Mouse (Mus musculus) CH12.LX (cell line): ENCODE measurements at regions not wholly inside any gene's neighbourhood (a gene's known extent, or its start where the extent isn't known, plus 50 kb on each side); places are given as distances from the start of the nearest gene placed in this dataset.

Source experiments
- DNase-seq: peaks from one replicate; pipeline ENCODE4 v3.0.0-alpha.2; 2013; ENCODE audit errors: extremely low read depth
- H3K27ac ChIP-seq: 2 replicates; pipeline ENCODE4 v1.5.1; 2012; ENCODE audit warnings: low read depth, mild to moderate bottlenecking, control low read depth, moderate library complexity; ENCODE audit not compliant: insufficient read depth
- H3K27me3 ChIP-seq: replicated peaks from 2 replicates; pipeline ENCODE3; 2012; ENCODE audit warnings: inconsistent platforms
- H3K36me3 ChIP-seq, 2 experiments: replicated peaks in 1 of 2; 2 replicates each; pipeline versions ENCODE3 to v1.6.1; 2012; ENCODE audit warnings: inconsistent platforms in 1 of 2, low read length in 1 of 2, mild to moderate bottlenecking in 1 of 2, mixed read lengths in 1 of 2, moderate library complexity in 1 of 2; ENCODE audit not compliant: control insufficient read depth in 1 of 2, insufficient read depth in 1 of 2
- H3K4me1 ChIP-seq, 2 experiments: 2 replicates each; pipeline ENCODE4 v1.6.1; 2012; ENCODE audit warnings: inconsistent platforms in 1 of 2, moderate library complexity in 1 of 2; ENCODE audit not compliant: insufficient read depth in 2 of 2, control insufficient read depth in 1 of 2
- H3K4me2 ChIP-seq: 2 replicates; pipeline ENCODE4 v1.6.1; 2012; ENCODE audit warnings: low read depth, mild to moderate bottlenecking, control low read depth; ENCODE audit not compliant: poor library complexity, insufficient read depth, severe bottlenecking
- H3K4me3 ChIP-seq, 3 experiments: fragments of 150-350 bp in 1 of 3; sonication (generic) in 1 of 3; replicated peaks in 1 of 3; 2 replicates each; pipeline versions ENCODE3 to v1.5.1; 2011 to 2012; ENCODE audit warnings: low read depth in 2 of 3, low read length in 2 of 3, mild to moderate bottlenecking in 2 of 3, moderate library complexity in 2 of 3, control low read depth in 1 of 3, improper control_type of control experiment in 1 of 3, inconsistent platforms in 1 of 3, mixed read lengths in 1 of 3; ENCODE audit not compliant: poor library complexity in 1 of 3
- H3K79me2 ChIP-seq: replicated peaks from 2 replicates; pipeline ENCODE4 v1.6.1; 2012; ENCODE audit warnings: mild to moderate bottlenecking, moderate library complexity; ENCODE audit not compliant: control insufficient read depth, poor library complexity, insufficient read depth, severe bottlenecking; ENCODE audit errors: extremely low read depth
- H3K9ac ChIP-seq: 2 replicates; pipeline ENCODE4 v1.6.1; 2012; ENCODE audit warnings: low read depth, mild to moderate bottlenecking, control low read depth, moderate library complexity; ENCODE audit not compliant: insufficient read depth
- H3K9me3 ChIP-seq: replicated peaks from 2 replicates; pipeline ENCODE3; 2012; ENCODE audit warnings: low read length, inconsistent platforms, mixed read lengths
- BHLHE40 ChIP-seq: IDR thresholded peaks from 2 replicates; pipeline ENCODE4 v1.6.1; 2011; ENCODE audit warnings: mild to moderate bottlenecking, low read depth, low read length, improper control_type of control experiment
- CHD1 ChIP-seq: IDR thresholded peaks from 2 replicates; pipeline ENCODE4 v1.6.1; 2012; ENCODE audit warnings: low read depth, low read length, improper control_type of control experiment, inconsistent platforms
- CHD2 ChIP-seq: IDR thresholded peaks from 2 replicates; pipeline ENCODE4 v1.6.1; 2011; ENCODE audit warnings: low read length, improper control_type of control experiment
- CTCF ChIP-seq, 2 experiments: IDR thresholded peaks in 1 of 2; conservative IDR thresholded peaks in 1 of 2; 2 replicates each; pipeline ENCODE4 v1.5.1; 2011 to 2012; ENCODE audit warnings: low read depth in 2 of 2, low read length in 2 of 2, improper control_type of control experiment in 1 of 2, inconsistent platforms in 1 of 2, mild to moderate bottlenecking in 1 of 2, moderate library complexity in 1 of 2
- E2F4 ChIP-seq: IDR thresholded peaks from 2 replicates; pipeline ENCODE4 v1.6.1; 2011; ENCODE audit warnings: low read depth, low read length, improper control_type of control experiment; ENCODE audit not compliant: insufficient replicate concordance
- ELF1 ChIP-seq: IDR thresholded peaks from 2 replicates; pipeline ENCODE4 v1.6.1; 2014; ENCODE audit warnings: low read depth, mild to moderate bottlenecking, inconsistent platforms, low read length, improper control_type of control experiment
- EP300 ChIP-seq: IDR thresholded peaks from 2 replicates; pipeline ENCODE4 v1.6.1; 2011; ENCODE audit warnings: low read length, improper control_type of control experiment
- ETS1 ChIP-seq: conservative IDR thresholded peaks from 2 replicates; pipeline ENCODE4 v1.6.1; 2012; ENCODE audit warnings: low read depth, mild to moderate bottlenecking, inconsistent platforms, low read length, improper control_type of control experiment, moderate library complexity
- GABPA ChIP-seq: IDR thresholded peaks from 2 replicates; pipeline ENCODE4 v1.6.1; 2012; ENCODE audit warnings: low read depth, low read length, improper control_type of control experiment, inconsistent platforms; ENCODE audit not compliant: insufficient replicate concordance
- HCFC1 ChIP-seq: IDR thresholded peaks from 2 replicates; pipeline ENCODE4 v1.6.1; 2012; ENCODE audit warnings: low read depth, mild to moderate bottlenecking, inconsistent platforms, low read length, improper control_type of control experiment
- IRF4 ChIP-seq: IDR thresholded peaks from 2 replicates; pipeline ENCODE4 v1.6.1; 2014; ENCODE audit warnings: low read depth, mild to moderate bottlenecking, inconsistent platforms, low read length, improper control_type of control experiment
- JUN ChIP-seq: IDR thresholded peaks from 2 replicates; pipeline ENCODE4 v1.6.1; 2011; ENCODE audit warnings: low read depth, mild to moderate bottlenecking, low read length, improper control_type of control experiment, moderate library complexity; ENCODE audit not compliant: insufficient read depth
- JUND ChIP-seq: conservative IDR thresholded peaks from 2 replicates; pipeline ENCODE4 v1.6.1; 2011; ENCODE audit warnings: low read depth, low read length, improper control_type of control experiment
- KAT2A ChIP-seq: IDR thresholded peaks from 2 replicates; pipeline ENCODE4 v1.6.1; 2012; ENCODE audit warnings: low read length, improper control_type of control experiment, inconsistent platforms; ENCODE audit not compliant: insufficient replicate concordance
- MAFK ChIP-seq: IDR thresholded peaks from 2 replicates; pipeline ENCODE4 v1.6.1; 2011; ENCODE audit warnings: low read length, improper control_type of control experiment; ENCODE audit not compliant: insufficient replicate concordance
- MAX ChIP-seq: IDR thresholded peaks from 2 replicates; pipeline ENCODE4 v1.6.1; 2011; ENCODE audit warnings: low read length, improper control_type of control experiment
- MAZ ChIP-seq: IDR thresholded peaks from 2 replicates; pipeline ENCODE4 v1.6.1; 2012; ENCODE audit warnings: low read depth, mild to moderate bottlenecking, inconsistent platforms, low read length, improper control_type of control experiment, moderate library complexity
- MEF2A ChIP-seq: IDR thresholded peaks from 2 replicates; pipeline ENCODE4 v1.6.1; 2014; ENCODE audit warnings: low read depth, mild to moderate bottlenecking, inconsistent platforms, low read length, improper control_type of control experiment, borderline replicate concordance
- MXI1 ChIP-seq: IDR thresholded peaks from 2 replicates; pipeline ENCODE4 v1.6.1; 2011; ENCODE audit warnings: mild to moderate bottlenecking, low read depth, low read length, improper control_type of control experiment
- MYC ChIP-seq: IDR thresholded peaks from 2 replicates; pipeline ENCODE4 v1.6.1; 2011; ENCODE audit warnings: low read depth, mild to moderate bottlenecking, improper control_type of control experiment, low read length
- NELFE ChIP-seq: IDR thresholded peaks from 2 replicates; pipeline ENCODE4 v1.6.1; 2011; ENCODE audit warnings: low read depth, low read length, improper control_type of control experiment
- NRF1 ChIP-seq: IDR thresholded peaks from 2 replicates; pipeline ENCODE4 v1.6.1; 2014; ENCODE audit warnings: low read depth, mild to moderate bottlenecking, inconsistent platforms, low read length, improper control_type of control experiment, moderate library complexity
- PAX5 ChIP-seq: IDR thresholded peaks from 2 replicates; pipeline ENCODE4 v1.6.1; 2012; ENCODE audit warnings: low read length, inconsistent platforms, mixed read lengths
- POLR2A ChIP-seq: IDR thresholded peaks from 2 replicates; pipeline ENCODE4 v1.6.1; 2011; ENCODE audit warnings: low read depth, mild to moderate bottlenecking, improper control_type of control experiment, low read length
- POLR2AphosphoS2 ChIP-seq: IDR thresholded peaks from 2 replicates; pipeline ENCODE4 v1.6.1; 2011; ENCODE audit warnings: low read depth, low read length, improper control_type of control experiment
- RAD21 ChIP-seq: IDR thresholded peaks from 2 replicates; pipeline ENCODE4 v1.6.1; 2011; ENCODE audit warnings: low read depth, mild to moderate bottlenecking, low read length, improper control_type of control experiment, moderate library complexity
- RCOR1 ChIP-seq: conservative IDR thresholded peaks from 2 replicates; pipeline ENCODE4 v1.6.1; 2012; ENCODE audit warnings: low read depth, mild to moderate bottlenecking, inconsistent platforms, low read length, improper control_type of control experiment
- SIN3A ChIP-seq: IDR thresholded peaks from 2 replicates; pipeline ENCODE4 v1.6.1; 2012; ENCODE audit warnings: low read length, improper control_type of control experiment, inconsistent platforms
- SMC3 ChIP-seq: IDR thresholded peaks from 2 replicates; pipeline ENCODE4 v1.6.1; 2011; ENCODE audit warnings: low read depth, low read length, improper control_type of control experiment
- TBP ChIP-seq: conservative IDR thresholded peaks from 2 replicates; pipeline ENCODE4 v1.6.1; 2011; ENCODE audit warnings: low read depth, low read length, improper control_type of control experiment
- TCF12 ChIP-seq: IDR thresholded peaks from 2 replicates; pipeline ENCODE4 v1.6.1; 2014; ENCODE audit warnings: low read depth, mild to moderate bottlenecking, inconsistent platforms, low read length, improper control_type of control experiment
- UBTF ChIP-seq: IDR thresholded peaks from 2 replicates; pipeline ENCODE4 v1.6.1; 2012; ENCODE audit warnings: low read depth, mild to moderate bottlenecking, inconsistent platforms, low read length, improper control_type of control experiment, moderate library complexity
- USF1 ChIP-seq: IDR thresholded peaks from 2 replicates; pipeline ENCODE4 v1.6.1; 2014; ENCODE audit warnings: low read depth, mild to moderate bottlenecking, inconsistent platforms, low read length, improper control_type of control experiment
- USF2 ChIP-seq: conservative IDR thresholded peaks from 2 replicates; pipeline ENCODE4 v1.6.1; 2011; ENCODE audit warnings: low read depth, low read length, improper control_type of control experiment
- ZC3H11A ChIP-seq: IDR thresholded peaks from 2 replicates; pipeline ENCODE4 v1.6.1; 2012; ENCODE audit warnings: low read depth, mild to moderate bottlenecking, inconsistent platforms, low read length, improper control_type of control experiment
- ZKSCAN1 ChIP-seq: IDR thresholded peaks from 2 replicates; pipeline ENCODE4 v1.6.1; 2012; ENCODE audit warnings: low read depth, inconsistent platforms, low read length, improper control_type of control experiment, borderline replicate concordance
- ZMIZ1 ChIP-seq: IDR thresholded peaks from 2 replicates; pipeline ENCODE4 v1.6.1; 2012; ENCODE audit warnings: low read depth, mild to moderate bottlenecking, inconsistent platforms, low read length, improper control_type of control experiment
- ZNF384 ChIP-seq: IDR thresholded peaks from 2 replicates; pipeline ENCODE4 v1.6.1; 2012; ENCODE audit warnings: low read depth, low read length, improper control_type of control experiment, inconsistent platforms
- dilution Hi-C: fragments of 300-500 bp; cut with MboI; formaldehyde crosslinking; loops from 2 replicates; pipeline ENCODE4 v1.14.3; 2020; ENCODE audit warnings: low sequenced_read_pairs; ENCODE audit not compliant: extremely low pct_unique_long_range_greater_than_20kb, extremely low pct_ligation_motif_present
- in situ Hi-C: fragments of 300-500 bp; cut with MboI; formaldehyde crosslinking; loops from 3 replicates; pipeline ENCODE4 v1.14.3; 2019; ENCODE audit warnings: low sequenced_read_pairs, low pct_ligation_motif_present, low pct_unique_long_range_greater_than_20kb, mixed read lengths

- no peak overlapping the region for H3K9ac ChIP-seq
- no peaks in the 10 kb centered on the region for H3K27me3 ChIP-seq
- in situ Hi-C loops = no loop called here
- DNase-seq = peak; percentile 64
- H3K4me1 ChIP-seq = peaks cover 13 to 23% of the 10 kb centered on the region in 2 experiments
- H3K4me3 ChIP-seq = no peak overlapping the region
- dilution Hi-C loops = no loop called here
- H3K36me3 ChIP-seq = no peaks in the 10 kb centered on the region
- H3K27ac ChIP-seq = 0 out of 2 replicates have a peak overlapping the region, but pooled peaks have one; percentile 15
- no peaks in the 10 kb centered on the region for H3K79me2 ChIP-seq
- TF ChIP-seq USF2 (no peak), MAX (no peak), HCFC1 (no peak), USF1 (no peak), NELFE (no peak), JUND (peak; percentile 20; the same call in 1 of the 2 replicates), JUN (no peak), CHD1 (no peak), E2F4 (no peak), GABPA (no peak), ZC3H11A (no peak), ZMIZ1 (no peak), KAT2A (no peak), MAFK (no peak), EP300 (peak; percentile 66), ZNF384 (no peak), UBTF (no peak), MXI1 (no peak), ZKSCAN1 (no peak), POLR2AphosphoS2 (no peak), RCOR1 (0 out of 2 replicates have a peak, but pooled peaks have one; percentile 31), PAX5 (no peak), MYC (no peak), POLR2A (no peak), MAZ (no peak), TBP (no peak), IRF4 (peak; percentile 69), TCF12 (peak; percentile 25; the same call in 1 of the 2 replicates), SIN3A (no peak), ELF1 (no peak), NRF1 (no peak), RAD21 (peak; percentile 27), CTCF (conservative IDR thresholded peaks at IDR 0.05 in 1 of 2, IDR thresholded peaks at IDR 0.05 in 1 of 2; ENCODE audit: low read depth in 2 of 2, low read length in 2 of 2) (peak in 1 of 2 experiments; percentile 23; a peak in 2 of 4 replicates), ETS1 (peak; percentile 42), MEF2A (peak; percentile 43; the same call in 1 of the 2 replicates), CHD2 (no peak), SMC3 (no peak), BHLHE40 (peak; percentile 38)
- peak overlapping the region; percentile 19; the same call in 1 of the 2 replicates for H3K4me2 ChIP-seq
- H3K9me3 ChIP-seq = peaks cover 7% of the 10 kb centered on the region
Measured at GRCm38 (mm10) chr8:103903635-103904034, 197.8 kb upstream of the Cdh5 start.
